ENCODE assay signal across 9 mouse cellular contexts in the genomic region with DNA sequence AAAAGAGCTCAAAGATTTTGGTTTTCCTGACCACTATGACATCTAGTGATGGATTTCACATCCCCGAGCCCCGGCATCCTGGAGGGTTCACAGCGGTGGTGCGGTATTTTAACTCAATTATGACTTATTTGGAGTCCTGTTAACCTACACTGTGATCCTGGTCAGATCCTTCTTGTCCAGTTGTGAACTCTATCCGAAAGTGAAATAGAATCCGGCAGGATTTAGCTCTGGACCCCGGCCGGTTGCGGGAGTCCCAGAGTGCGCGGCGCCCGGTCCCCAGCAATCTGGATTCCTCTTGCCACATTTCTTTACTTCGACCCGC. TPM values are rescaled to one million over a fixed set of nuclear protein-coding genes. Genes with fewer than 3 reads are reported as not detected.
DNase-seq lines count a peak whose midpoint lies in the region; ATAC-seq and TF ChIP-seq lines count a peak whose summit lies in the region.
"Had no signal": no experiment of that assay in that cellular context is flagged by ENCODE, and none has a peak within 500 bp of the region (broad histone marks: within the 10 kb centered on the region; RNA-seq: fewer than 3 reads in every experiment).

No protein-coding gene starts in this region.

- H3K9me3 ChIP-seq in heart, embryonic 10.5 days, result no peaks in the 10 kb centered on the region
- H3K9me3 ChIP-seq in ES-Bruce4 (replicated peaks; ENCODE audit: control insufficient read depth, insufficient read depth, low read length, poor library complexity, severe bottlenecking), result no peaks in the 10 kb centered on the region
- H3K9me3 ChIP-seq in forebrain, embryonic 16.5 days (ENCODE audit: control insufficient read depth, low read length), result no peaks in the 10 kb centered on the region
- H3K9me3 ChIP-seq in liver, embryonic 13.5 days (replicated peaks), result no peaks in the 10 kb centered on the region

- ATAC-seq in forebrain, embryonic 16.5 days, result no peak; the same call in 1 of the 2 replicates
- no peak for ATAC-seq in liver, embryonic 13.5 days (ENCODE audit: low read depth)

- H3K36me3 ChIP-seq in heart, embryonic 10.5 days, result no peaks in the 10 kb centered on the region
- no peaks in the 10 kb centered on the region for H3K36me3 ChIP-seq in ES-Bruce4 (ENCODE audit: control insufficient read depth, insufficient read depth, low read length, poor library complexity, severe bottlenecking)
- H3K36me3 ChIP-seq in forebrain, embryonic 16.5 days (ENCODE audit: control insufficient read depth, insufficient read depth), result no peaks in the 10 kb centered on the region
- no peaks in the 10 kb centered on the region for H3K36me3 ChIP-seq in liver, embryonic 13.5 days

- 0 out of 2 replicates have a peak overlapping the region, but pooled peaks have one; percentile 69 for H3K27ac ChIP-seq in heart, embryonic 10.5 days
- no peak overlapping the region for H3K27ac ChIP-seq in ES-Bruce4 (ENCODE audit: insufficient read depth, low read length)
- no peak overlapping the region for H3K27ac ChIP-seq in forebrain, embryonic 16.5 days (ENCODE audit: low read length)
- H3K27ac ChIP-seq in liver, embryonic 13.5 days, result no peak overlapping the region

- no peak for TF ChIP-seq EP300 in ES-Bruce4 (IDR thresholded peaks at IDR 0.05; ENCODE audit: insufficient read depth, low read depth, low read length)

- no peak overlapping the region; the same call in 1 of the 2 replicates for H3K4me2 ChIP-seq in forebrain, embryonic 16.5 days (ENCODE audit: low read length)
- H3K4me2 ChIP-seq in liver, embryonic 13.5 days, result peak overlapping the region; percentile 48; the same call in 1 of the 2 replicates

- TF ChIP-seq CTCF in ES-Bruce4 (IDR thresholded peaks at IDR 0.05; ENCODE audit: low read depth, low read length), result no peak

- H3K4me1 ChIP-seq in heart, embryonic 10.5 days, result peaks cover 19% of the 10 kb centered on the region; the same call in 1 of the 2 replicates
- no peaks in the 10 kb centered on the region for H3K4me1 ChIP-seq in ES-Bruce4 (ENCODE audit: control insufficient read depth, insufficient read depth, low read length)
- H3K4me1 ChIP-seq in forebrain, embryonic 16.5 days (replicated peaks; ENCODE audit: control insufficient read depth, insufficient read depth, low read length), result peaks cover 11% of the 10 kb centered on the region
- peaks cover 5% of the 10 kb centered on the region for H3K4me1 ChIP-seq in liver, embryonic 13.5 days (replicated peaks)

- WGBS in heart, embryonic 10.5 days, result under 1% methylated on average over 15 of the region's 15 CpGs
- WGBS in forebrain, embryonic 16.5 days, result 0% methylated on average over 15 of the region's 15 CpGs
- WGBS in liver, embryonic 13.5 days (ENCODE audit: insufficient replicate concordance), result 2% methylated on average over 15 of the region's 15 CpGs

- DNase-seq in heart, embryonic 10.5 days (ENCODE audit: low spot score), result no peak
- no peak for DNase-seq in heart, postnatal 4 days
- no peak for DNase-seq in liver, embryonic 13.5 days
- DNase-seq in layer of hippocampus, adult 18-20 months (ENCODE audit: low spot score in 2 of 2), result no peak
- no peak for DNase-seq in cerebellum, adult 11 months
- DNase-seq in thymus, postnatal 36 days, result no peak

- TF ChIP-seq POLR2A in ES-Bruce4 (IDR thresholded peaks at IDR 0.05; ENCODE audit: insufficient read depth, low read length), result no peak

- H3K4me3 ChIP-seq in heart, embryonic 10.5 days, result peak overlapping the region; percentile 58
- H3K4me3 ChIP-seq in ES-Bruce4 (ENCODE audit: low read depth, low read length), result peak overlapping the region; percentile 61
- H3K4me3 ChIP-seq in forebrain, embryonic 16.5 days (replicated peaks; ENCODE audit: low read length), result peak overlapping the region; percentile 28; the same call in 1 of the 2 replicates
- H3K4me3 ChIP-seq in liver, embryonic 13.5 days (replicated peaks), result 0 out of 2 replicates have a peak overlapping the region, but pooled peaks have one; percentile 30

- peak overlapping the region; percentile 45; the same call in 1 of the 2 replicates for H3K9ac ChIP-seq in ES-Bruce4 (ENCODE audit: low read depth, poor library complexity, severe bottlenecking)
- no peak overlapping the region for H3K9ac ChIP-seq in forebrain, embryonic 16.5 days (replicated peaks; ENCODE audit: low read depth, low read length)
- no peak overlapping the region for H3K9ac ChIP-seq in liver, embryonic 13.5 days

- H3K27me3 ChIP-seq in heart, embryonic 10.5 days (ENCODE audit: insufficient read depth, poor library complexity, severe bottlenecking), result peaks cover 60% of the 10 kb centered on the region
- peaks cover 25% of the 10 kb centered on the region for H3K27me3 ChIP-seq in ES-Bruce4 (ENCODE audit: control insufficient read depth, insufficient read depth, low read length, poor library complexity, severe bottlenecking)
- H3K27me3 ChIP-seq in forebrain, embryonic 16.5 days (replicated peaks; ENCODE audit: control insufficient read depth, insufficient read depth, low read length), result peaks cover 38% of the 10 kb centered on the region
- H3K27me3 ChIP-seq in liver, embryonic 13.5 days, result peaks cover 76% of the 10 kb centered on the region

RNA-seq across cellular contexts. Expression of gene Alx1, which starts 2.1 kb away (rescaled TPM):
- polyA plus RNA-seq in heart, embryonic 10.5 days (2016; fragmentation: Nextera tagmentation; extraction: Ambion mirVana), result 3.0 and 14.9 TPM in 2 replicates
- total RNA-seq in heart, postnatal 4 days (2021), result not detected
- 0.61 TPM in 1 of 2 replicates, not detected in the other for polyA plus RNA-seq in ES-Bruce4 (2011; ENCODE audit: insufficient read depth, insufficient read length, low read depth, missing spikeins)
- polyA plus RNA-seq in forebrain, embryonic 16.5 days (2015; fragmentation: Nextera tagmentation; extraction: Ambion mirVana), result 0.76 and 1.6 TPM in 2 replicates
- polyA plus RNA-seq in liver, embryonic 13.5 days (2015; fragmentation: Nextera tagmentation; extraction: Ambion mirVana), result 0.07 and 0.10 TPM in 2 replicates
- total RNA-seq in layer of hippocampus, adult 18-20 months (2021), result not detected
- total RNA-seq: neutrophil, adult 5-6 weeks had no signal
